Mouse (Mus musculus) CD4-positive, CD25-positive, alpha-beta regulatory T cell, adult 2 months (primary cell): ENCODE measurements around the gene Fam71f2.
A peak's percentile ranks its signal among the peaks of the same experiment; 100 is the strongest.

ENCODE experiments used
- DNase-seq: peaks from one replicate; pipeline ENCODE4 v3.0.0-alpha.2; 2012; ENCODE audit warnings: low read depth, low spot score

The Fam71f2 gene

DNA sequence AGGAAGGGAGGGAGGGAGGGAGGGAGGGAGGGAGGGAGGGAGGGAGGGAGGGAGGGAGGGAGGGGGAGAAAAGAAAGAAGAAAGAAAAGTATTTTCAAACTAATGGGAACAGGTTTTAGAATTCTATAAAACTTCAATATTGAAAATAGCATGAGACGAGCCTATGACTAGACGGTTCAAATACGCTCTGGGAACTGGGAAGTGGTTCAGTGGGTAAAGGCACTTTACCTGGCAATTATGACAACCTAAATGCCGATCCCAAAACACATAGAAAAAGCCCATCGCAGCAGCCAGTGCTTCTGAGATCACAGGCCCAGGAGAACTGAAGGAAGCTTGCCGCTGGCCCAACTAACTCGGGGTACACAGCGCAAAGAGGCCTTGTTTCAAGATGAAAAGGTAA, at the start of gene Fam71f2:
TSS of gene Fam71f2 (plus strand) at position 301 of the 400 bp plus-strand sequence.
- DNase-seq = no peak

- no peak for DNase-seq
These were observed 49.0 kb upstream of the Fam71f2 start for GRCm38 (mm10) chr6:29230386-29230785.

DNA sequence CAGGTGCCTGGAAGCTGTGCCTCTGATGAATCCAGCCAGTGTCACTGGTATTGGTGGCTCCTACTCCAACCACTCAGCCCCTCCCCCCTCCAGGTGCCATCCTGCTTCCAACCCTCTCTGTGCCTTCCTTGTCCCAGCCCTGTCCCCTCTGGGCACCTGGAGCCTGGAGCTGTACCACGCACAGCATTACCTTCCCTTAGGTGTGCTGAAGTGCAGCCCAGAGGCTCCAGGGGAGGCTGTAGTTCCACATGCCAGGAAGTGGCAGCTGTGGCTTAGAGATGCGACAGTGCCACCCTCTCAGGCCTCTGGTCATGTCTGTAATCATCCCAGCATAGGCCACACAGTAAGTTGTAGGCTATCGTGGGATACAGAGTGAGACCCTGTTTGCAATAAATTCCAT, 47.6 kb upstream of the Fam71f2 start:
- peak; percentile 44 for DNase-seq

DNA sequence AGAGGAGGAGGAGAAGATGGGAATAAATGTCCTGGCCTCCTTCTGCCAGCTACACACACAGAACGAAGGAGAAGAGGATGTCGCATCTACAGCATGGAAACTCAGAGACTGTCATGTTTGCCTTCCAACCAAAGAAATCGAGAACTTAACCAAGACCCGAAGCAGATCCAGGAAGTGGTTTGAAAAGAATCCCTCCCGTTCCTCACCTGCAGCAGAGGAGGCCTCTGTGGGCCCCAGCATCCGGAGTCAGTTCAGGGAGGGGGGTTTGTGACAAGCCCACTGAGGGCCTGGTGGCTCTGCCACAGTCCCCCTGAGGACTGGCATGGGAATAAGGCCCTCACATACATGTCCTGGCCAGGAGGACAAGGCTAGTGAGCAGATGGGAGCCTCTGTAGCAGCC, 47.1 kb upstream of the Fam71f2 start:
- DNase-seq = peak; percentile 74

DNA sequence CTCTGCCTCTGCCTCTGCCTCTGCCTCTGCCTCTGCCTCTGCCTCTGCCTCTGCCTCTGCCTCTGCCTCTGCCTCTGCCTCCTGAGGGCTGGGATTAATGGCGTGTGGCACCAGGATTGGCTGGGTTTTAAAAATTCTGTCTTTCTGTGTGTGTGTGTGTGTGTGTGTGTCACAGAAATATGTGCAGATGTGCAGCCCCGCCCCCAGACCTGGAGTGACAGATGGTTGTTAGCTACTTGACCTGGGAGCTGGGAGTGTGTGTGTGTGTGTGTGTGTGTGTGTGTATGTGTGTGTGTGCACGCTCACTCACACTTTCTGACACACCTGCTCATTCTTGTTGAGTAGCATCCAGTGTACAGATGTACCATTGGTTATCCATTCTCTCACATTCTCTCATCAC, 45.7 kb upstream of the Fam71f2 start:
- DNase-seq = no peak

- DNase-seq = peak; percentile 84
These were observed 45.1 kb upstream of the Fam71f2 start for GRCm38 (mm10) chr6:29234272-29234671.

- peak; percentile 88 for DNase-seq
These were observed 38.6 kb upstream of the Fam71f2 start for GRCm38 (mm10) chr6:29240806-29241205.

DNA sequence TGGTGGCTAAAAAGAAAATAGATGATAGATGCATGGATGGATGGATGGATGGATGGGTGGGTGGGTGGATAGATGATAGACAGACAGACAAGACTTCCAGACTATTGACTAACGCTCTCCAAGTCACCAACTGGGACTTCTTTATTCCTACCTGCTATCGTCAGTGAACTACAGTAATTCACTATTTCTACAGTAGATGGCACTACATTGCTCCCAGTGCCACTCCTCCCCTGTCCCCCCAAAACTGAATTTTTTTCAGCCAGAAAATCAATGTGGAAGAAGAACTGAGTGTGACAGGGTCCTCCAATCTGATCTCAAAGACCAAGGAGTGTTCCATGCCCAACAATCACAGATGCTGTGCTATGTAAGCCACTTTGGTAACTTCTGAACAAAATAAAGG, 37.7 kb upstream of the Fam71f2 start:
- DNase-seq = peak; percentile 61

GRCm38 (mm10) chr6:29242265-29242664, 37.1 kb upstream of the Fam71f2 start:
- DNase-seq = peak; percentile 49

DNA sequence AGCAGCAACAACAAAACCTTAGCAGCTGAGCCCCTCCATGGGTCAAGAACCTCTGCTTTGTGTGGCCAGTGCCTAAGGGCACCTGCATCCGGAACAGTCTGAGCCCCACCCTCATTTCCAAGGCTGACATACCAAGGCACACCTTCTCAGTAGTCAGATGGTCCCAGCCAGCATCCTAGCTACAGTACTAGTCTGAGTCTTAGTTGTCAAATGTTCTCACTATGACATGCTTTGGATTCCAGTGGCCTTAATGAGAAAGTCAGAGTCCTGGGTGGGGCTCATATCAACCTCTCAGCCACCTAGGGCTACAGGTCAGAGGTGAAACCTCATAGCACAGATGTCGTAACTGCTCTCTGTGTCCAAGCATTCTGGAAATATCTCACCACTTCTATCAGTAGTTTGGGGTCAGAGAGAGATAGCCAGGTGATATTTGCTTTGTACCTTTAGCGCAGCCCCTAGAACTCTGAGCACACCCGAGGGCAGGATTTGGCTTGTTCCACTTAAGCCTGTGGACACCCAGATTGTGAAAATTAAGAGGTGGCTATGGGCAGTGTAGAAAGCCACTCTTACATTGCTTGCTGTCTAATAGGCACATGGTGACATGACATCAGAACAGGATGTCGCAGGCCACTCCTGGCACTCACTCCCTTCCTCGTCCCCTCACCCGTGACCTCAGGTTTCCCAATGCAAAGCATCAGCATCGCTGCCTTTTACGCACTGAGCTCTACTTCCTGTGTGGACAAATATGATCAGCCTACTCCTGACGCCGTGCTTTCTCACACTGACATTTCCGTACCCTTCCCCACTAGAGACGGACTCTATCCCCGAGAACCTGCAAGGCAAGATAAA, 33.9 kb upstream of the Fam71f2 start:
- peak; percentile 40 for DNase-seq

DNA sequence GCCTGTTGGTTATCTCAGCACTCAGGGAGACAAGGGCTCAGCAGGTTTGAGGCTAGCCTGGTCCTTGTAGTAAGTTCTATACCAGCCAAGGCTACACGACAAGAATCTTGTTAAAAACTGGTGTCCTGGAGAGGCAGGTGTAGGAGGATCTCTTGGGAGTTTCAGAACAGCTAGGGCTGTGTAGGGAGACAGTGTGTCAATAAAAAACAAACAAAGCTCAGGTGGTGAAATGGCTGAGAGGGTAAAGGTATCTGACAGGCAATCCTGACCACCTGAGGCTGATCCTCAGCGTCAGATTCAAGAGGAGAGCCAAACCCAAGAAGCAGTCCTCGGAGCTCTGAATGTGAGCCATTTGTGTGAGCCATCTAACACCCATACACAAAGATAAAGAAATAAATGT, 33.2 kb upstream of the Fam71f2 start:
- no peak for DNase-seq

- no peak for DNase-seq
These were observed 32.8 kb upstream of the Fam71f2 start for GRCm38 (mm10) chr6:29246585-29246984.

DNA sequence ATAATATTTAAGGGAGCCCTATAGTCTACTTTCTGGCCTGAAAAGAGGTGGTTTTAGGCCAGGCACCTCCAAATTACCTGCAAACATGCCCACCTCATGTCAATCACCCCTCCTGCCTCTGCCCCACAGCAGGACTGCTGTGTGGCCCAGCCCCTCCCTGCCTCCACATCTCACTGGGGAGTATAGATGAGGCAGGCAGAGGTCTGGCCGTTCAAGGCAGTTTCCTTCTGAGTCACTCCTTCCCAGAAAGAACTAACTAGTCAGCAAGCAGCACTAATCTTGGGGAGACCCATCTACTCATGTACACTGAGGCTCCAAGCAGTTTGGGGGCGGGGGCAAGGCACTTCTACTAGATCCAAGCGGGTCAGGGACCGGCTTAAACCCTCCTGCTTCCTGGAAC, 32.3 kb upstream of the Fam71f2 start:
- DNase-seq = no peak

- DNase-seq = no peak
These were observed 20.0 kb upstream of the Fam71f2 start for GRCm38 (mm10) chr6:29259418-29259817.

GRCm38 (mm10) chr6:29261831-29262230, 17.6 kb upstream of the Fam71f2 start:
- DNase-seq = no peak

DNA sequence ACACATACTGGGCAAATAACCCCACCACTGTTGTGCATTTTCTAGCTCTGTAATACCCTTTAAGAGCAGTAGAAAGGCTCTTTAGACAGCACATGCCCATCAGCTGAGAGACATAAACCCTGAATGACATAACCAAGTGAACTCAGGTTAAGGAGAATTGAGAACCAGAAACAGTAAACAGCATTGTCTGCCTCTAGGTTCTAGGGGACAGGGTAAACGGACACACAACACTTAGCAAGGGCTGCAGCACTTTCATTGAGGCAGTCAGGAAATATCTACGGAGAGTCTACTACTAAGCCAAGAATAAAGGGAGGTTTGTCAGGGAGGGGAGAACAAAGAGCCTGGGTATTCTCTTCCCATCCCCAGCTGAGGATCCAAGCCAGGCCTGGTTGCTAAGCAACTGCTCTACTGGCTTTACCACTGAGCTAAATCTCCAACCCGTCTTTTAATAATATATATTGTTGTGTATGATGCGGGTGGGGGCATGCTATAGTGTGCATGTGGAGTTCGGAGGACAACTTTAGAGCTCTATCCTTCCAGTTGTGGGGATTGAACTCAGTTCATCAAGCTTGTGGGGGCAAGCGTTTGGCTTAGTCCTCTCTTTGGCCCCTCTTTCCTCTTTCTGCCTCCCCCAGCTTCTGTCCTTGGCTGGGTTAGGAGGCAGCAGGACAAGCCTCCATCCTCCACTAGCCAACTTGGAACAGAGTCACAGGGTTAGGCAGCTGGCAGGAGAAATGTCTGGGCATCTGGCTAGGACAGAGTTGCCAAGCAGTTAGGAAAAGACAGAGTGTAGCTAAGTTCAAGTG, 15.5 kb upstream of the Fam71f2 start:
- no peak for DNase-seq

DNA sequence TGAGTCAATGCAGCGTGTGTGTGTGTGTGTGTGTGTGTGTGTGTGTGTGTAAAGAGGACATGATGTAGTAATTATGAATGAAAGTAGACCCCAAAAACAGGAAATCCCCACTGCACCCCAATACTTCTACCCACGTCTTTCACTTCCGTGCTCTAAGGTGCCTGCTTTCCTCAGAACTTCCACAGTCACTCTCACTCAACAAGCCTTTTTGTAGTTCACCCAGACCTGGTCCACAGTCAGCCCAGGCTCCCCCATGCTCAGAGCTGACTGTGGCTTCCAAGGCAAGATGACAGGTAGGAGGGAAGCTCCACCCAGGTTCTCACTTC, 15.0 kb upstream of the Fam71f2 start:
- DNase-seq = peak; percentile 39

- no peak for DNase-seq
These were observed 12.5 kb upstream of the Fam71f2 start for GRCm38 (mm10) chr6:29266936-29267335.

DNA sequence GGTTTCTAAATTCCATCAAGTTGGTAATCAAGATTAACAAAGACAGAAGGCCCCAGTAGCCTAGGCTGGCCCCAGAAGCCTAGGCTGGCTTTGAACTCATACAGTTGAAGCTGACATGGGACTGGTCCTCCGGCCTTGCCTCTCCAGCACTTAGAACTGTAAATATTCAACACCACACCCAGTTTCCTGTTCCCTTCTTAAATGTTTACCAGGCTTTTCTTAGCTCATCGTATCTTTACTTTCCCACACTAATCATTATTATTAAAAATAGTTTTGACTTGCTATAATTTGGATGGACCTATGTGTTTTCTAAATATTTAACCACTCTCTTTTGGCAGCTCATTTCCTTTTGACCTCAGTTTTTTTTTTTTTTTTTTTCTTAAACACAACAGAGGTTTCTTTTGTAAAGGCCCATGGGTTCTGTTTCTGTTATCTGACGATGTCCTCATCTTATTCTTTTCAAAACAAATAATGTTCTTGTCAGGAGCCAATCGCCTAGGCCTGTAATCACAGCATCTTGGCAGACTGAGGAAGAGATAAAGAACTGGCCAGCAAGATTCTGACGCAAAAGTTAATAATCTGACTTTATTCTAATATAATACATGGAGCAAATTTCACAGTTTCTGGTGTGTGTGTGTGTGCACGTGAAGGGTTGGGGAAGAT, 10.3 kb upstream of the Fam71f2 start:
- no peak for DNase-seq

DNA sequence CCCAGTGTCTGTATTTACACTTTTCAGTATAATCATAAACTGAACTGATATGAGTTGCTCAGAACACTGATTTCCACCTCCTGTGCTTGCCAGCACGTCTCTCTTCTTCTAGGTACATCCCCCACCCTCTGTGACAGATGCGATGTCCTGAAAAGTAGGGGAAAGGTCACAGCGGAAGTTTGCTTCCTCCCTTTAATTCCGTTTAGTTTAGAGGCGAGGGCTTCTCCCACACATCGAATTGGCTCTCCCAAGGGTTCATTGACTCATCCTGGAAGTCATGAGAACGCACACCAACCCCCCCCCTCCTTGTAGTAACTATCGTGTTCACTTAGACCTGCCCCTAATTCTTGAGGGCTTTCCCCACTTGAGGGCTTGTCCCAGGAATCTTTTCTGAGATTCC, 8.4 kb upstream of the Fam71f2 start:
- peak; percentile 78 for DNase-seq

DNA sequence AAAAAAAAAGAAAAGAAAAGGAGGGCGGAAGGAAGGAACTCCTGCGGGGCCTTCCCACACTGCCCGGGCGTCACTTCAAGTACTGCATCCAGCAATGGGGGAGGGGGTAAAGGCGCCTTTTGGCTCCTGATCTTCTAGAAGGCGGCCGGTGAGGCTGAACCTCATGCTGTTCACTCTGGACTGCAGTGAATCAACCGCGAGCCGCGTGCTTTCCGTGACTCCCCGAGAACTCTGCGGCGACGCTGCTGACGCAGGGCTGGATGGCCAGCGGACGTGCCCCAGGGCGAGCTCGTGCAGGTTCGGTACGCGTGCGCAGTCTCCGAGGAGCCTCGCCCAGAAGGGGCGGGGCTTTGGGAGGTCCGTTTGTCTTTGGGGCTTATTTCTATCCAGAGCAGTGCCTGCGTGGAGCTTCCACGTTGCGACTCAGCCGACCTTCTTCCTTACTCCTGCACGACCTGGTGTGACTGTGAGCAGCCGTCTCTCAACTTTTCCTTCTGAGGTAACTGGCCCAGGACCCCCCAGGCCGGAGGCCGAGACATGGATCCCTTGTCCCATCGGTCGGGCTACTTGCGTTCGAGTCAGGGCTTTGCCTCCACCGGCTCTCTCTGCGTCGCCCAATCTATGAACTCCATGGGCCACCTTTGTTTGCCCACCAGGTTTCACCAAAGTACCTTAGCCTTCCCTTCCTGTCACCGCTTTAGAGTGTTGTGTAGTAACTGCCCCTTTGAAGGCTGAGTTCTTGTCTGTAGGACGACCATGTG, 6.9 kb upstream of the Fam71f2 start, which contains the start of gene Hilpda:
TSS of gene Hilpda (plus strand) at position 177 of the 761 bp plus-strand sequence.
- DNase-seq = peak; percentile 97

- no peak for DNase-seq
These were observed 2.6 kb upstream of the Fam71f2 start for GRCm38 (mm10) chr6:29276746-29277145.
